Mouse (Mus musculus): ENCODE data around the gene Mindy2.

Gene Mindy2

DNA sequence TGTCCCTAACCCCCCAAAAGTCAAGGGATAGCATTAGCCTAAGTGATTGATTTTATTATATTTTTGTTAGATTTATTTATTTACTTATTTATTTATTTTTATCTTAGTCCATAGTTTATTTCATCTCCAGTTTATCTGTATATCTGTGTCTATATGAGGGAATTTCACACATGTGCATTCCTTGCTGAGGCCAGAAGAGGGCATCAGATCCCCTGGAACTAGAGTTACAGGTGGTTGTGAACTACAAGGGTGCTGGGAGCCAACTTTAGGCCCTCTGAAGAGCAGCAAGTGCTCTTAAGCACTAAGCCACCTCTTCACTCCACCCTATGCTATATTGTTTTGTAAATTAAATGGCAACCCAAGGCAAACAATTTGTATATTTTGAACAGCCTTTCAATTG is 11.1 kb upstream of the Mindy2 start:
- in situ Hi-C loops (cut with MboI, MseI) = loop anchor here (10.0 kb wide), 2 partner anchors 87 to 257 kb away; no protein-coding TSS in a partner anchor

DNA sequence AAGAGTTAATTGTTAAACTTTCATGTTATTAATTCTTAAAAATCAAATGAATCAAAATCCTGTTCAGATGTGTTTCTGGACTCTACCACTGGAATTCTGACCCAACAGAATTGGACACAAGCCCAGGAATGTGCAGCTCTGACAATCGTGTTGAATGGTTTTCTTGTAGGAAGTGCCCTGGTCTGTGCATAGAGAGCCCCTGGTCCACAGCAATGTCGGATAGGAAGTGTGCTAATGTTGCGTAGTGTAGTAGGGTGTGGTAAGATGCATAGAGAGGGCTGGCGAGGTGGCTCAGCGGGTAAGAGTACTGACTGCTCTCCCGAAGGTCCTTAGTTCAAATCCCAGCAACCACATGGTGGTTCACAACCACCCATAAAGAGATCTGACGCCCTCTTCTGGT is 9.8 kb upstream of the Mindy2 start:
- in situ Hi-C loops (cut with MboI, MseI) = loop anchor here (10.0 kb wide), 2 partner anchors 88 to 258 kb away; no protein-coding TSS in a partner anchor

DNA sequence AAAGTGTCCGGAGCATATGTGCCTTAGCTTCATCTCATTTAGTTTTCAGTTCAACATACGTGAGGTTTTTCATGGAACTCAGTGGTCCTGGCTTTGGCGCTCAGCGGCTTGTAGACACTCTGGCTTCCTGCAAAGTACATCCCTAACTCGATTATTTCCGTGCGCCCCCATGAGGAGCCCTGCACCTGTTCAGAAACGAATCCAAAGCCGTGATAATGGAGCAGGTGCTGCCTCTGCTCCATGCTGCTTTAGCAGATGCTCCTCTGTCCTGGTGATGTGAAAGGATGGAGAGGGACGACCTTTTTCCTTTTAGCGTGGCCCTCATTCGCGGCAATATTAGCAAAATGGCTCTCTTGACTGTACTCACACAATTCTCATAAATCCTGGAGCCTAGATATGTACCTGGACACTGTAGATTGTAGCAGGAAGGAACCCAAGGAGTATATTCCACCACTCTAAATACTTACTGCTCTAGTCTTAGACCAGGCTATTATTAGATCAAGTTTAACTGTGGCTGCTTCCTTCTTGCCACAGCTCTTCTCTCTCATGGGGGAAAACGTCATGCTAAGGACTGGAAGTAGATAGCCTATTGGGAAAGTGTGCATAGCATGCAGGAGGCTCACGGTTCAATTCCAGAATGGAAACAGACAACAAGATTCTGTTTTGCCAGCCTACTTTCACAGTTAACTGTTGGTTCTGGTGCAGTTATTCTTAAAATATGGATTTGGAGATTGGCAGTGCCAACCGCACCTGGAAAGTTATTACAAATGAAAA is 8.6 kb upstream of the Mindy2 start:
- in situ Hi-C loops (cut with MboI, MseI) = loop anchor here (10.0 kb wide), 2 partner anchors 89 to 259 kb away; no protein-coding TSS in a partner anchor

DNA sequence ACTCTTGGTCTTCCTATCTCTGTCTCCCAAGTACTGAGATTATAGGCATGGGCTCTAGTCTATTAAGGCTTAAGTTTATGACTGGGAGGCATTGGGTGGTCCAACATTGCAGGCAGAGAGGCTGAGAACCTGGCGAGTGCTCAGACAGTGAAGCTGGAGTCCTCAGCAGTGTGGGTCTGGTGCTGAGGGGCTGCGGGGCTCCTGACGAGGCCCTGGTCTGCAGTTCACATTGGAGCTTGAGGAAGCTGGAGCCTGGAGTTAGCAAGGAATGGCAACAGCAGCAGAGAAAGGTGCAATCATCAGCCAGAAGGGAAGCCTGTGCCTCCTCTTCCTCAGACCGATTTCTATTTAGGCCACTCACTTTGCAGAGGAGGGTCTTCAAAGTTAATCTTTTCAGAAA is 7.9 kb upstream of the Mindy2 start:
- in situ Hi-C loops (cut with MboI, MseI) = loop anchor here (5.0 to 10.0 kb wide), 3 partner anchors 90 to 407 kb away; no protein-coding TSS in a partner anchor

DNA sequence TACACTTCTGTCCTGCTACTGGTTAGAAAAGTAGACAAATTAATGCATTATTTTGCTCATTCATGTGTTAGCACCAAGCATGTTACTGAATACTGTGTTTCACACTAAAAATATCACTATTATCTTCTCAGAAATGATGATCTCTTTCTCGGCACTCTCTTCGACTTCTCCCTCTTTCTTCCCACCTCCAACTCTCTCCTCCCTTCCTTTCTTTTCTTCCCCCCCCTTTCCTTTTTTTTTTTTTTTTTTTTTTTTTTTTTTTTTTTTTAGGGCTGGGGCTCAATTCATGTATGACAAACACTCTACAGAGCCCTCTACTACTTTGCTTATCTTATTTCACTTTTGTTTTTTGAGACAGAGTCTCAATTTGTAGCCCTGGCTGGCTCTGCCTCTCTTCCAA is 1.3 kb upstream of the Mindy2 start:
- in situ Hi-C loops (cut with MboI, MseI) = no loop called here

DNA sequence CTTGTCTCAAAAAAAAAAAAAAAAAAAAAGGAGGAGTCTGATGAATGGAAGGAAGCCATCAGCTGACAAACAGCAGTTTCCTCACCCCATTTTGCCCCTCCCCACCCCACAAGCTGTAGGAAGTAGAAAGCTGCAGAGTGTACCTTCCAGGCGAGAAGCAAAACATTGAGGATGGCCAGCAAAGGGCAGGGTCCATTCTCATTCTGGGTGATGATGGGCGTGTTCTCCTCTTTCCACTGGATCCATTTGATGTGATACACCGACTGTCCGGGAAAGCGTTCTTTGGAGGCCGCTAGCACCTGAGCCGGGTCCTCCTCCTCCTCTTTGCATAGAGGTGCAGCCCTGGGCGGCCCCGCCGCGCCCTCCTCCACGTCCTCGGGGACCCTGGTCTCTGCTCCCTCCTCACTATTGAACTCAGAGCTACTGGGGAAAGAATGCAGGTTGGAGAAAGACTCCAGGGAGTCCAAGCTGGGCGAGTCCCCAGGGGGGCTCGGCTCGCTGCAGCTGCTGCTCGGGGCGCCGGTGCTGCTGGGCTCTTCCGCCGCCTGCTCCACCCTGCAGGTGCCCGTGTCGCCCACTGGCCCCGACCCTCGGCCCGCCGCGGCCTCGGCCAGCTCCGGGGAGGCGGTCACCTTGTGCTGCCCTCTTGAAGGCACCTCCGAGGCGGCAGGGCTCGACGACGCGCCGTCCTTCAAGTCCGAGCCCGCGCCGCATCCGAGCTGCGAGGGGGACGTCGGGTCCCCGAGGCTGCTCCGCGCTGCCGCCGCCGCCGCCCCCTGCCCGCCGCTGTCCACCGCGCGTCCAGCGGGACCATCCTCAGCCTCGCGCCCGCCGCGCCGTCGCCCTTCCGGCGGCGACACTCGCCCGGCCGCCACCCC is 605 bp downstream of the Mindy2 start, which contains the start of gene Gm10642:
Gene Gm10642 (plus strand): TSS at position 122 of the 878 bp plus-strand sequence.
- in situ Hi-C loops (cut with MboI, MseI) = no loop called here

DNA sequence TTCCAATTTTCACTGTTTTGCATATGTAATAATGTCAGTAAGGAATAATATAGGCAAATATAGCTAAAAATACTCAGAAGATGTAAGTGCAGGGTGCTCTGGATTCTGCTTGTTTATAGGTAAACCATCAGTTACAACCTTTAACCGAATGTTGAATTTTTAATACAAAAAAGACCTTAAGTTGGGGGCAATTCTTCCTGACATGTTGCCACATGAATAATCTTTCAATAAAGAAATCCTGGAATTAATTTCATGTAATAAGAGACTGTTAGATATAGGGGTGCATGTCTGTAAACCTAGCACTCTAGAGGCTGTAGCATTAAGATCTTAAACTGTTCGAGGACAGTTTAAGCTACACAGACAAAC is 1.2 kb downstream of the Mindy2 start:
- in situ Hi-C loops (cut with MboI, MseI) = no loop called here

DNA sequence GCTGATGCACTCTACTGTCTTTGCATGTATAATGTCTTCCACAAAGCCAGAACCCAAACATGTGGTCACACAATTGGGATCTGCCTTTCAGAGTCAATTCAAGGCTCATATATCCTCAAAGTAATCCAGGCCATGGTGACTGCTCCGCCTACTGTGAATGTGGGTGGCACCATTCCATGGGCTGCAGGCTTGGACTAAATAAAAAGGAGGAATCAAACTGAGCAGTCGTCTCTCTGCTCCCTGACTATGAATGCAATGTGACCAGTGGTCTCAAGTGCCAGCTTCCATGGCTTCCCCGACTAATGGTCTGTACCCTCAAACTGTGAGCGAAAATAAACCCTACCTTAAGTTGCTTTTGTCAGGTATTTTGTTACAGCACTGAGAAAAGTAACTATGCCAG is 2.5 kb downstream of the Mindy2 start:
- in situ Hi-C loops (cut with MboI, MseI) = no loop called here

DNA sequence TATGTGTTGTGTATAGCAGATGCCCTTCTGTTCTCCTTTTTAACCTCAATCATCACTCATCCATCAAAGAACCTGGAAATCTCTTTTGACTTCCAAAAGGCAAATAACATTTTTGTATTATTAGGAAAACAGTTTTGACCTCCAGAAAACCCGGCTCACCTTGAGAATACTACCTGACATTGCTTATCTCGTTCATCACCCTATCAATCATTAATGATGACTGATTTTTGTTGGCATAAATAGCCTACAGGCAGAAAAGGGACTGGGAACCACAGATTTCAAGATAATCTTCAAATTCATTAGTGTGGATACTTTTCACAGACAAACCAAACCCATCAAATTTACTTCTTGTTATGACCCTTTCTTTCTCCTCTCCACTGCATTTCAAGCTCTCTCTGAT is 3.1 kb downstream of the Mindy2 start:
- in situ Hi-C loops (cut with MboI, MseI) = no loop called here

DNA sequence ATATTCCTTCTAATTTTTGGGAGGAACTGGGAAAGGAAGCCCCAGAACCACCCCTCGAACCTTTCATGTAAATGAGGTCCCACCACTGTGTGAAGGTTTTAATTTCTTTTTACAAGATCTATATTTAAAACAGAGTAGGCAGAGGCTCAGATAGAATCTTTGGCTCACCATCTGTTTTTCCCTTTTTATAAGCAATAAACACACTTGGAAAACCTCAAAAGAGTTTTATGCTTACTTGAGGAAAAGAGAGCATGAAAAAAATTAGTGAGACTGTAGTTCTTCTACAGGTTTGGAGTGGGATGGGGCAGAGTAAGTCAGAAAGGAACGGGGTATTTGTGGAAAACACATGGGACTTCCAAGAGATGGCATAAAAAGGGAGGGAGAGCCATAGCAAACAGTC is 4.8 kb downstream of the Mindy2 start:
- in situ Hi-C loops (cut with MboI, MseI) = no loop called here

DNA sequence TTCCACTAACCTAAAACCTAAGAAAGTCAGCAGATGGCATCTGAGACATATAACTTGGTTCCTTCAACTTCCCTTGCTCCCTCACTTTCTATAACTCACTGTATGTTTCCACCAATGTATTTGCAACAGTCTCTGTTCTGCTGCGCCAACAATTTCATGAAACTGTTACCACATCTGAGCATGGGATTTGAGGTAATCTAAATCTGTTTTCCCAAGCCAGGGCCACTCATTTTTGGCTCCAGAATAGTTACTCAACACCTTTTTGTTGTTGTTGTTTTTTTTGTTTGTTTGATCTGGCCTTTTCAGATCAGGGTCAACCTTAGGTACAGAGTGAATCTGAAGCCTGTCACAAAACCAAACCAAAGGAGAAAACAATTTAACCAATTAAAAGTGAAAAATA is 6.0 kb downstream of the Mindy2 start:
- in situ Hi-C loops (cut with MboI, MseI) = no loop called here

DNA sequence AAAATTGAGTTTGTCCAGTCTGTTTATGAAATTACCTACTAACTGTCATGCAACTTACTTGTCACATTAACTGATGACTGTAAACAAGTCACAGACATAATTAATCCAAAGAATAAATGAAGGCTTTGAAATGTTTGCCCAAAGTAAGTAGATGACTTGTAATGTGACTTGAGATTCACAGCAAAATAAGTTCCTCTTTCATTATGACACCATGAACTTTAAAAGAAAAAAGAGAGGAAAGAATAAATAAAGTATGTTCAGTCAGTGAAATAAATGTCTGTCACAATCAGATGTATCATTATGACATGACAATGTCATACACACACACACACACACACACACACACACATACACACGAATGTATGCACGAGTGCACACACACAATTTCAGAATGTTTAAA is 6.7 kb downstream of the Mindy2 start:
- in situ Hi-C loops (cut with MboI, MseI) = no loop called here

DNA sequence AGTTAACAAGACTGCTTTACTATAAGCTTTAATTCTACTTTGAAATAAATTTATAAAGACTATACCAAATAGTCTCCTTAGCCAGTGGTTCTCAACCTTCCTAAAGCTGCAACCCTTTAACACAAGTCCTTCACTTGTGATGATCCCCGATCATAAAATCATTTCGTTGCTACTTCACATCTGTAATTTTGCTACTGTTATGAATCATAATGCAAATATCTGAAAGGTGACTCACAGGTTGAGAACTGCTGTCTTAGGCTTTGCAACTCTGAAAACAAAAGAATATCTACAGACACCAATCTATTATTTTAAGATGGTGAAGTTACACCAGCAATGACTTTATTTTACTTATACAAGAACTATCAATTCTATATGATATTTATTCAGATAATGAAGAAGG is 20.2 kb downstream of the Mindy2 start:
- in situ Hi-C loops (cut with MboI, MseI) = no loop called here

DNA sequence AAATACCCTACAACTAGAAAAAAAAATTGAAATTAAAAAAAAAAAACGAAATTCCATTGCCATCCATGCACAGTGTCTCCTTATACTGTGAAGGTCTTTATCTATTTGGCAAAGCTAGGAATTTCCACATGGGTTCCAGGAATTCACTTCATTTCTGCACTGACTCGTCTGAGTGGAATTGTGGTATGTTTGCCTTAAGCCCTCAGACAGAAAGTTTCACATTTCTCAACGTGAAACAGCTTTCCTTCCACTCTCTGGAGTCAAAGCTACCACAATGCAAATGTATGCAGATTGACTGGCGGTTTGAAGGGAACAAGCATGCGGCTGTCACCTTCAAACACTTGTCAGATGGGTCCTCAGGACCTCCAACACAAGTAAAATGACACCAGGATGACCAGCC is 25.3 kb downstream of the Mindy2 start:
- in situ Hi-C loops (cut with MboI, MseI) = no loop called here

DNA sequence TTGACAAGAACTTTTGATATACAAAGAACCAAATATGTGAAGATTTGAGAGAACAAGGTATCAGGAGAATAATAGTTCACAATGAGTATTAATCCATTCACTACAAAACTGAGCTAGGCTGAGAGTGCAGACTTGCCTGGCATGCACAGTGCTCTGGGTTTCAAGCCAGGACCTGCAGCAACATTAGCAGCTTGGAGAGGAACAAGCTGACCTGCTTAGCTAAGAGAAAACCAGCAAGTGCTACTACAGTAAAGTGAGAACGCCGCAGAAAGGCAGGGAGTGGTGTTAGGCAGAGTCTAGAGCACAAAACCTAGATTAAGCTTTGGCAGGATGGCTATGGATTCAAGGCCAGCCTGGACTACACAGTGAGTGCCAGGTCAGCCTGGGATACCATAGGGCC is 27.3 kb downstream of the Mindy2 start:
- in situ Hi-C loops (cut with MboI, MseI) = no loop called here

DNA sequence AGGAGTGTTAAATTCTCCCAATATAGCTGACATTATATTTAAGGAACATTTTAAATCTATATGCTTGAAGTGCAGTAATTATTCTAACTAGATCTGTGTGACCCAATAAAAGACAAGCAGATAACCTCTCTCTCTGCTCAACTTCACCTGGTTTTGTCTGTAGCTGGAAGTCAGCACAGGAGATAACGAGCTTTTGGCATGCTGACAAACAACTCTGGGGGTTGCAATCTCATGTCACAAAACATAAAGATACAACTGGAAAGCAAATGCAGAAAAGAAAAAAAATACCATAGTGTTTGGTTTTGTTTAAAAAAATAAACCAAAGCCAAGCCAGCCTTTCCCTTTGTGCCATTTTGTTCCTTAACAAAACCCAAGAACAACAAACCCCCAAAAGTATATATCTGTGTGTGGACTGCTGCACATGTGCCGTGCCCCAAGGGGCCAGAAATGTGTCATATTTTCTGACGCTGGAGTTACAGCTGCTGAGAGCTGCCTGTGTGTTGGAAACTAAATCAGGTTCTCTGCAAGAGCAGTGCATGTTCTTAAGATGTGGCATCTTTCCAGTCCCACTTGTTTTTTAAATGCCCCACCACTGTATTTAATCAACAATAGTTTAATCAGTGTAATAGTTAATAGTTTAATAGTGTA is 45.8 kb downstream of the Mindy2 start:
- in situ Hi-C loops (cut with MboI, MseI) = no loop called here

DNA sequence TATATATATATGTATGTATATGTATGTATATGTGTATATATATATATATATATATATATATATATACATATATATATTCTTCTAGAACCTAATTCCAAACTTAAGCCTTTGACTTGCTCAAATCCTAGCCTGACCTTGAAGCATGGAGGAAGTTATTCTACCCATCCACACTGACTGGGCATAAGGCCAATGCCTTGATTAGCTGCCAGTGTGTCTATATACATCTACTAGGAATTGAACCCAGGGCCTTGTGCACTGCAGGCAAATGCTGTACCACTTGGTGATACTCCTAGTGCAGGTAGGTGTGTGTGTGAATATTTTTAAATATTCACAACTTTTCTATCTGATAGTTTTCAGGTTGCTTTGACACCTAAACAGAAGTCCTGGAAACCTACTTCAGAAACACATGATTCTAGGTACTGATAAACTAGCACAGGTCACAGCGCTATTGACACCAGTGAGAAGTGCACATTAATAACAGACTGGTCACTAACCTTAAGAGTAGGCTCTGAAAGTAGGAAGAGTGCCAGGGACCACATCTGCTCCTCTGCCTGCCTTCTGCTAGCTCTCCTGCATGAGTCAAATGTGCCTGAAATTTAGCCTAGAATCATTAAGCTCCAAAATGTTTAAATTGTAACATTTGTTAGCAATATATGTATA is 54.7 kb downstream of the Mindy2 start:
- in situ Hi-C loops (cut with MboI, MseI) = loop anchor here (5.0 kb wide), 1 partner anchor 40 kb away; no protein-coding TSS in a partner anchor

DNA sequence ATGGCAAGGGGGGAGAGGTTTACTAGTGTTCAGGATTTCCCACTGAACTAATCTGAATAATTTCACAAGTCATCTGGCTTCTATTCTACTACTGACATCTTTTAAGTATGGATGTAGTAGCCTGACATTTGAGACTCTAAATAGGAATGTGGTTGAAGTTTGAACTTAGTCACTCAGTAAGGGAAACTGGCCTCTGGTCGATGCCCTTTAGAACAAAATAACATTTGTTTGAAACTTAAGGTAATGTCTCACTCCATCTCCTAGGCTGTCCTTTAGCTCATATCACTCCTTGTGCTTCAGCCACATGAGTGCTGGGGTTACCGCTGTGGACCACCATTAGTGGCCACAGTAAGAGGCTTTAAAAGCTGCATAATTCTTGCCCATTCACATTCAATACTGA is 58.7 kb downstream of the Mindy2 start:
- in situ Hi-C loops (cut with MboI, MseI) = no loop called here

DNA sequence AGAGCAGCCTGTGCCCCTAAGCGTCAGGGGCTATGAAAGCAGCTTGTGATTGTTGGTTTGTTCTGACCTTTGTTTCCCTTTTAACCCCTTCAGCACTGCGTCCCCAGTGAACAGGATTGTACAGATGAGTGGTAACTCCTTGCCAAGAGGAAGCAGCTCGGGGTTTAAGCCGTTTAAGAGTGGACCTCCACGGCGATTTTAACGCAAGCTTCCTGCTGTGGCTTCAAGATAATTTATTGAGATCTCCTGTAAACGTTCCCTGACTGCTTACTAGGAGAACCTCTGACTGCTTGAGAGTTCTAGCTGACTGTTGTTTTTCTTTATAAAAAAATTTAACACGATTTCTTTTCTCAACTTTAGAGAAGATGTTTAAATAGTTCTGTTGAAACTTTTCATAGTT is 65.5 kb downstream of the Mindy2 start:
- in situ Hi-C loops (cut with MboI, MseI) = no loop called here

DNA sequence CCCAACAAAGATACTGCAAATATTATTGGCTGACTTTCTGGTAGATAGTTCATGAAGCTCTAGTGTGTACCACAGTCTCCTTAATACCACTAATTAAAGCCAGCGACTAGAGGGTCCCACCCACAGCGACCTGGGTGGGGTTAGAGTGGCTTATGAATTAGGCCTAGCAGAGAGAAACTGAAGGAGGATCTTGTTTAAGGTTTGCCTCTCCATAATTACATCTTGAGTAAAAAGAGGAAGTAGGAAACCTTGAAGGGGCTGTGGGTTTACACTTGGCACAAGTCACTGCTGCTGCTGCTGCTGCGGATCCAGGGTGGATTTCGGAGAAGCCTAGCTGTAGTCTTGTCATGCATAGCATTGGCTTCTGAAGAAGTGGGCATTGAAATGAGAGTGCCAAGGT is 66.2 kb downstream of the Mindy2 start:
- in situ Hi-C loops (cut with MboI, MseI) = no loop called here

DNA sequence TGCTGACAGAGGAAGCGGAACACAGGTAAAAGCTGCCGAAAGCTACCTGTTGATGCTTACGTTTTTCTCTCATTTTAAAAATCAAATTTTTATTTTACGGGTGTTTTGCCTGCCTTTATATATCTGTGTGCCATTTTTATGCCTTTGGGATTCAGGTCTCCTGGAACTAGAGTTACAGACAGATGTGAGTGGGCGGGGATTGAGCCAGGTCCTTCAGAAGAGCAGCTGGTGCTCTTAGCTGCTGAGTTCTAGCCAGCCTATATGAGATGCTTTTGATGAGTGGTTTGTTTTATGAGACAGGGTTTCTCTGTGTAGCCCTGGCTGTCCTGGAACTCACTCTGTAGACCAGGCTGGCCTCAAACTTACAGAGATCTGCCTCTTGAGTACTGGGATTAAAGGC is 69.8 kb downstream of the Mindy2 start:
- in situ Hi-C loops (cut with MboI, MseI) = no loop called here

DNA sequence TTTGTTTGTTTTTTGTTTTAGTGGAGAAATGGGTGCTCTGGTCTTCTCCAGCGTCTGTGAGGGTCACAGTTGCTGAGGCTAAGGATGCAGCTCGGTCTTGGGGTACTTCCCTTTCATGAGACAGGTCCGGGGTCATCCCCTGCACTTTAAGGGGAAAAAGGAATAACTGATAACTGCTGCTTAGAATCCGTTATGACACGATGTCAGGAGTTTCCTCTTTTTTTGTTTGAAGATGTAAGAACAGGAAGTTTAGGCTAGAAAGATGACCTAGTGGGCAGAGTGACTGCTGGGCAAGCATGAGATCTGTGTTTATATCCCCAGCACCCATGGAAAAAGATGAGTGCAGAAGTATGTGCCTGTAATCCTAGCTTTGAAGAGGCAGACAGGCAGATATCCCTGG is 71.8 kb downstream of the Mindy2 start:
- in situ Hi-C loops (cut with MboI, MseI) = no loop called here

Data from T-helper 1 cell (primary cell).